Mouse (Mus musculus): ENCODE measurements around the gene Adgre5. TPM values are rescaled to one million over a fixed set of nuclear protein-coding genes. Genes with fewer than 3 reads are reported as not detected.
A peak's percentile ranks its signal among the peaks of the same experiment; 100 is the strongest.

The Adgre5 gene
- polyA plus RNA-seq, 1 experiment from 2014 or later = 39.5 TPM

- Histone ChIP-seq H3K4me1 (ENCODE audit: control insufficient read depth, insufficient read depth, low read length) (peaks cover 24% of the 10 kb centered on the region), H3K36me3 (ENCODE audit: control insufficient read depth, insufficient read depth, low read length) (no peaks in the 10 kb centered on the region), H3K4me3 (ENCODE audit: low read length) (peak overlapping the region; percentile 45), H3K27ac (ENCODE audit: low read length) (no peak overlapping the region), H3K9ac (ENCODE audit: low read depth, low read length) (peak overlapping the region; percentile 54), H3K9me3 (ENCODE audit: control insufficient read depth, low read length) (no peaks in the 10 kb centered on the region), H3K4me2 (ENCODE audit: low read depth, low read length) (peak overlapping the region; percentile 75), H3K27me3 (replicated peaks; ENCODE audit: control insufficient read depth, insufficient read depth, low read length) (no peaks in the 10 kb centered on the region)
- 23% methylated on average over 25 of the region's 25 CpGs for whole genome bisulfite sequencing
- peak; percentile 66 for ATAC-seq
Observed at GRCm38 (mm10) chr8:83772701-83773451, 31.8 kb upstream of the Adgre5 start.

DNA sequence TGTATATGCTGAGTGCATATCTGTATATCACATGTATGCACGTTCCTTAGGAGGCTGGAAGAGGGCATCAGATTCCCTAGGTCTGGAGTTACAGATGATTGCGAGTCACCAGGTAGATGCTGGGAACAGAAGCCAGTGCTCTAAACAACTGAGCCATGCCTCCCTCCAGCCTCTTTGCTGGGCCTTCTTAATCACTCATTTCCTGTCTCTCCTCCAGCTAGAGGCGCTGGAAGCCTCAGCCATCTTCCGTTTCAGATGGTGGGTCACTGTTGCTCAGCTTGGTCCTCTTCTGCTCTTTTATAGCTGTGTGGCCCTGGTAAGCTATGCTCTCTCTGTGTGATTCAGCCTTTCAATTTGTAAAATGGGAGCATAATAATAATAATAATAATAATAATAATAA is 30.7 kb upstream of the Adgre5 start:
- Histone ChIP-seq H3K27ac (ENCODE audit: low read length) (no peak overlapping the region), H3K36me3 (ENCODE audit: control insufficient read depth, insufficient read depth, low read length) (no peaks in the 10 kb centered on the region), H3K9ac (ENCODE audit: low read depth, low read length) (no peak overlapping the region), H3K4me1 (ENCODE audit: control insufficient read depth, insufficient read depth, low read length) (peaks cover 24% of the 10 kb centered on the region), H3K4me3 (ENCODE audit: low read length) (no peak overlapping the region), H3K4me2 (ENCODE audit: low read depth, low read length) (no peak overlapping the region), H3K27me3 (replicated peaks; ENCODE audit: control insufficient read depth, insufficient read depth, low read length) (no peaks in the 10 kb centered on the region), H3K9me3 (ENCODE audit: control insufficient read depth, low read length) (no peaks in the 10 kb centered on the region)
- no peak for ATAC-seq
- WGBS = 67% methylated on average over 4 of the region's 4 CpGs

GRCm38 (mm10) chr8:83770669-83771068 is 29.5 kb upstream of the Adgre5 start:
- no peak for ATAC-seq
- 73% methylated on average over 2 of the region's 2 CpGs for WGBS
- H3K9me3 ChIP-seq (ENCODE audit: control insufficient read depth, low read length) = no peaks in the 10 kb centered on the region

DNA sequence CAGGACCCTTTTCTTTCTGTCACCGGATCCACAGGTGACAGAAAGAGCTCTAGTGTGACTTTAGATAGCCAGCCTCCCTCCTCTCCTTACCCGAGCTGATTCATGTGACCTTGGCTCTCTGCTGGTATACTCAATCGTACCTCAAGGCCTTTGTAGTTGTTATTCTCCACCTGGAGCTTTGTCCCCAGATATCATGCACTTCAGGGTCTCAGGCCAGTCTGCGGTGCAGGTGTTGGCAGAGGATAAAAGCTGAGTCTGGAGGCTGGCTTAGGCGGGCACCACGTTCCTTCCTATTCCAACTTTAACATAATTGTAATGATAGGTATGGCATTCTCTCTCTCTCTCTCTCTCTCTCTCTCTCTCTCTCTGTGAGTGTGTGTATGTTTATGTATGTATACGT is 28.6 kb upstream of the Adgre5 start:
- Histone ChIP-seq H3K27ac (ENCODE audit: low read length) (peak overlapping the region; percentile 69), H3K4me2 (ENCODE audit: low read depth, low read length) (no peak overlapping the region), H3K4me3 (ENCODE audit: low read length) (no peak overlapping the region), H3K4me1 (ENCODE audit: control insufficient read depth, insufficient read depth, low read length) (peaks cover 24% of the 10 kb centered on the region), H3K27me3 (replicated peaks; ENCODE audit: control insufficient read depth, insufficient read depth, low read length) (no peaks in the 10 kb centered on the region), H3K36me3 (ENCODE audit: control insufficient read depth, insufficient read depth, low read length) (no peaks in the 10 kb centered on the region), H3K9me3 (ENCODE audit: control insufficient read depth, low read length) (no peaks in the 10 kb centered on the region), H3K9ac (ENCODE audit: low read depth, low read length) (no peak overlapping the region)
- ATAC-seq = no peak
- WGBS = 68% methylated on average over 7 of the region's 7 CpGs

More at GRCm38 (mm10) chr8:83770669-83771068, 29.5 kb upstream of the Adgre5 start:
- Histone ChIP-seq H3K4me1 (ENCODE audit: control insufficient read depth, insufficient read depth, low read length) (peaks cover 24% of the 10 kb centered on the region), H3K4me2 (ENCODE audit: low read depth, low read length) (no peak overlapping the region), H3K27ac (ENCODE audit: low read length) (no peak overlapping the region), H3K27me3 (replicated peaks; ENCODE audit: control insufficient read depth, insufficient read depth, low read length) (no peaks in the 10 kb centered on the region), H3K36me3 (ENCODE audit: control insufficient read depth, insufficient read depth, low read length) (no peaks in the 10 kb centered on the region), H3K4me3 (ENCODE audit: low read length) (no peak overlapping the region), H3K9ac (ENCODE audit: low read depth, low read length) (no peak overlapping the region)

DNA sequence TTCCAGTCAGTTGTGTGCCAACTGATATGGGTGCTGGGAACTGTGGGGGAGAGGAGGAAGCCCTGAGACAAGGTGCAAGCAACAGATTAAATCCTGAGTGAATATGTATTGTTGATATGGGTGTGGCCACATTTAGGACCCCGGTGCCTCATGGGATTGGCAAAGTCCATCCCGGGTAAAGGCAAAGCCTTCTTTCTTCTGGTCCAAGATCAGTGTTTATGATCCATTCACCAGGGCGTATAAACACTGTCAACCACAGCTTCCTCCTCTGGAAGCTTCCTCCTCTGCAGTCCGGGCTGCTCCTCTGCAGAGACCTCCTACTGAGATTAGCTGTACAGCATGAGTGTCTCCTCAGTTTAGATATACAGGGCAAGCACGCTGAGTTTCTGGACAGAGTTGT is 27.4 kb upstream of the Adgre5 start:
- 13% methylated on average over 5 of the region's 5 CpGs for WGBS
- peak; percentile 74 for ATAC-seq
- Histone ChIP-seq H3K4me2 (ENCODE audit: low read depth, low read length) (no peak overlapping the region), H3K9ac (ENCODE audit: low read depth, low read length) (no peak overlapping the region), H3K4me1 (ENCODE audit: control insufficient read depth, insufficient read depth, low read length) (peaks cover 23% of the 10 kb centered on the region), H3K4me3 (ENCODE audit: low read length) (no peak overlapping the region), H3K27me3 (replicated peaks; ENCODE audit: control insufficient read depth, insufficient read depth, low read length) (no peaks in the 10 kb centered on the region), H3K27ac (ENCODE audit: low read length) (peak overlapping the region; percentile 69), H3K36me3 (ENCODE audit: control insufficient read depth, insufficient read depth, low read length) (no peaks in the 10 kb centered on the region), H3K9me3 (ENCODE audit: control insufficient read depth, low read length) (no peaks in the 10 kb centered on the region)

DNA sequence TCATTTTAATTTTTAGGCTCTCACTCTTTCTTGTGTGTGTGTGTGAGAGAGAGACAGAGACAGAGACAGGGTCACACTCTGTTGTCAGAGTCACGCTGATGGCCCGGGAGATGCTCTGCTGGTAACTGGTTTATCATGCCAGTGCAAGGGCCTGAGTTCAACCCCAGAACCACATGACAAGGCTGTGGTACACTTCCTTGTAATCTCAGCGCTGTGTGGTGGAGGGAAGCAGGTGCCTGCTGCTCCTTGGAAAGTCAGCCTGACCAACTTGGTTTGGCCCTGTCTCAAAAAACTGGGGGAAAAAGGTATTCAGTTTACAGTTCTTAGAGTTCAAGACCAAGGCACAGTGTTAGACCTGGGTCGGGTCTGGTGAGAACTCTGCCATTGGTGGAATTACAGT is 26.3 kb upstream of the Adgre5 start:
- Histone ChIP-seq H3K9me3 (ENCODE audit: control insufficient read depth, low read length) (no peaks in the 10 kb centered on the region), H3K4me1 (ENCODE audit: control insufficient read depth, insufficient read depth, low read length) (peaks cover 15% of the 10 kb centered on the region), H3K4me3 (ENCODE audit: low read length) (no peak overlapping the region), H3K36me3 (ENCODE audit: control insufficient read depth, insufficient read depth, low read length) (no peaks in the 10 kb centered on the region), H3K27me3 (replicated peaks; ENCODE audit: control insufficient read depth, insufficient read depth, low read length) (no peaks in the 10 kb centered on the region), H3K4me2 (ENCODE audit: low read depth, low read length) (no peak overlapping the region), H3K9ac (ENCODE audit: low read depth, low read length) (no peak overlapping the region), H3K27ac (ENCODE audit: low read length) (no peak overlapping the region)
- no peak for ATAC-seq
- whole genome bisulfite sequencing = 83% methylated on average over 4 of the region's 4 CpGs

DNA sequence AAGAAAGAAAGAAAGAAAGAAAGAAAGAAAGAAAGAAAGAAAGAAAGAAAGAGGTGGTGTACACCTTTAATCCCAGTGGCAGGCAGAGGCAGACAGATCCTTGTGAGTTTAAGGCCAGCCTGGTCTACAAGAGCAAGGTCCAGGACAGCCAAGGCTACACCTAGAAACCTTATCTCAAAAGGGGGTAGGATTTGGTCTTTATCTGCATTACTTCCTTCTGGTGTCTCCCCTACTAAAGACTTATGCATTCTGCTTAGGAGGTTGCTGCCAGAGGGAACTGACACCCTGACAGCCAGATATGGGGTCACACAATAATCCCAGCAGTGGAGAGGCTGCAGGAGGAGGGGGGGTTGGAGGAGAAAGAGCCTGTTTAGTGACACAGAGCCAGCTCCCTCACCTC is 24.5 kb upstream of the Adgre5 start:
- H3K4me1 ChIP-seq (ENCODE audit: control insufficient read depth, insufficient read depth, low read length) = peaks cover 14% of the 10 kb centered on the region
- ATAC-seq = no peak
- H3K27ac ChIP-seq (ENCODE audit: low read length) = no peak overlapping the region
- H3K27me3 ChIP-seq (replicated peaks; ENCODE audit: control insufficient read depth, insufficient read depth, low read length) = no peaks in the 10 kb centered on the region
- H3K4me3 ChIP-seq (ENCODE audit: low read length) = no peak overlapping the region
- H3K4me2 ChIP-seq (ENCODE audit: low read depth, low read length) = no peak overlapping the region
- no peaks in the 10 kb centered on the region for H3K9me3 ChIP-seq (ENCODE audit: control insufficient read depth, low read length)
- no peaks in the 10 kb centered on the region for H3K36me3 ChIP-seq (ENCODE audit: control insufficient read depth, insufficient read depth, low read length)
- H3K9ac ChIP-seq (ENCODE audit: low read depth, low read length) = no peak overlapping the region

GRCm38 (mm10) chr8:83764717-83765116 is 23.6 kb upstream of the Adgre5 start:
- Histone ChIP-seq H3K4me2 (ENCODE audit: low read depth, low read length) (no peak overlapping the region), H3K27me3 (replicated peaks; ENCODE audit: control insufficient read depth, insufficient read depth, low read length) (no peaks in the 10 kb centered on the region), H3K4me1 (ENCODE audit: control insufficient read depth, insufficient read depth, low read length) (peaks cover 13% of the 10 kb centered on the region), H3K9ac (ENCODE audit: low read depth, low read length) (no peak overlapping the region), H3K4me3 (ENCODE audit: low read length) (no peak overlapping the region), H3K27ac (ENCODE audit: low read length) (no peak overlapping the region), H3K36me3 (ENCODE audit: control insufficient read depth, insufficient read depth, low read length) (no peaks in the 10 kb centered on the region), H3K9me3 (ENCODE audit: control insufficient read depth, low read length) (no peaks in the 10 kb centered on the region)
- ATAC-seq = no peak
- 82% methylated on average over 2 of the region's 2 CpGs for WGBS

GRCm38 (mm10) chr8:83764116-83764515 is 23.0 kb upstream of the Adgre5 start:
- Histone ChIP-seq H3K9ac (ENCODE audit: low read depth, low read length) (no peak overlapping the region), H3K4me2 (ENCODE audit: low read depth, low read length) (no peak overlapping the region), H3K36me3 (ENCODE audit: control insufficient read depth, insufficient read depth, low read length) (no peaks in the 10 kb centered on the region), H3K9me3 (ENCODE audit: control insufficient read depth, low read length) (no peaks in the 10 kb centered on the region), H3K4me1 (ENCODE audit: control insufficient read depth, insufficient read depth, low read length) (peaks cover 9% of the 10 kb centered on the region), H3K27ac (ENCODE audit: low read length) (no peak overlapping the region), H3K4me3 (ENCODE audit: low read length) (no peak overlapping the region), H3K27me3 (replicated peaks; ENCODE audit: control insufficient read depth, insufficient read depth, low read length) (no peaks in the 10 kb centered on the region)
- no peak for ATAC-seq
- 94% methylated on average over 8 of the region's 8 CpGs for WGBS
